Mouse (Mus musculus) cerebellum, adult 9-11 months (tissue): ENCODE data around the gene Lypd4.
"Not testable (repeated sequence)": the region's sequence is repeated elsewhere in the genome, so short reads cannot be mapped to it uniquely, and the experiment has no call there.

Source experiments
- DNase-seq: peaks from one replicate; pipeline ENCODE4 v3.0.0; 2022

The Lypd4 gene

GRCm38 (mm10) chr7:24845713-24846112 lies 24.0 kb downstream of the Lypd4 start:
- no peak for DNase-seq

- DNase-seq, result no peak
Measured at GRCm38 (mm10) chr7:24845181-24845580, 24.6 kb downstream of the Lypd4 start.

DNA sequence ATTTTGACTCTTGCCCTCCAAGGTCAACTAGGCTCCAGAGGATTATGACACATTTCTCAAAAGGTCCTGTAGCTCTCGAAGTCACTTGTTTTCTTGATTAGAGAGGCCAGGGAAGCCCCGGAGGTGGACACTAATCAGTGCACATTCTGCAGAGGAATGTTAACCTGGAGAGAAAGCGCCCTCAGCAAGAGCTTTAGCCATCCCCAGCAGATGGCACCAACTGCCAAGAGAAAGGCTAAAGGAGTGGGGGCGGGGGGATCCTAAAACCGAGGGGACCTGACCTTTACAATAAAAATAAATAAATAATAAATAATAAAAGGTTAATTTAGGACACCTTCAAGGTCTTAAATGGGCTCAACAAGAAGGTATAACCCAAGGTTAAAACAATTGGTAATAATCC lies 25.6 kb downstream of the Lypd4 start:
- no peak for DNase-seq

GRCm38 (mm10) chr7:24841009-24841408 lies 28.7 kb downstream of the Lypd4 start:
- DNase-seq, result no peak

DNA sequence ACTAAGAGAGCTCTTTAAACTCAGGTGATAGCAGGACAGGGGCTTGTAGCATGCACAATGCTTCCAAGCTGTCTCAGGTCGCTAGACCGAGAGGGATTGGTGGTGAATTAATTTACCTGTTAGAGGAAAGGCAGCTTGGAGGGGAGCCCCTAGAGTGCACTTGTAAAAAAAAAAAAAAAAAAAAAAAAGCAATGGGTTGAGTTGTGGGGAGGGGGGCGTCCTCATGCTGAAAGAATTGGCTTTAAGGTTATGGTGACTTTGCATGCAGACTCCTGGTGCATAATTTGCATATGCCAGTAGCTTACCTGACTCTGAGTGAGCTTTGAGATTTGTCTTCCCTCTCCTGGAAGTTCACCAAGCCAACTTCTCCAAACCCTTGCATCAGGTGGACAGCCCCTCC lies 29.4 kb downstream of the Lypd4 start:
- no peak for DNase-seq

- no peak for DNase-seq
Measured at GRCm38 (mm10) chr7:24839410-24839808, 30.3 kb downstream of the Lypd4 start.

DNA sequence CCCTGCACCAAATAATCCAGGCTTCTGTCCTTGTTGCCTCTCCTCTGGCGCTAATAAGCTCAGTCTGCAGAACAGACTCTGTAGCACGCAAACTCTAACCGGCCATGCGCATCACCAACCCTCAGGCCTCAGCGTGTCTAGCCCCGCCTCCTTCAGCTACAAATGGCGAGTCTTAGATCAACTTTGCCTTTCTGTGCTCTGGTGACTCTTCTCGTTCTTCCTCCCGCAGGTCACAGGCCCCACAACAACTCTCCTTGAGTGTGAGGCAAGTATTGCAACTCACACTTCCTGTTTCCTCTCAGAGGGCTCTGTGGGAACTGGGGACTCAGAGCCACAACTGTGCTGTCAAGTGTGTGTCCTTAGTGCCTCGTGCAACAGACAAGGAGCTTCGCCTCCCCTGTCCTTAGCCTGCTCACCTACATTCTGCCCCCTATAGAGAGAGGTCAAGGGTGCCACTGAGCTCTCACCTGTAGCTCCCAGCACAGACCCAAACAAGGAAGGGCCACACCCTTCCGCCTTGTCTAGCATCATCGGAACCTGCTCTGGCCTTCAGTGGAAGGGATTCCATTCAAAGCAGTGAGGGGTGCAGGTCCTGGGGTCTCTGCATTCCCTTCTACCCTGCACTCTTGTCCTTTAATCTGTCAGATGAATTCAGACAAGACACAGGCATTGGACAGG lies 30.9 kb downstream of the Lypd4 start:
- DNase-seq, result not testable (repeated sequence)

DNA sequence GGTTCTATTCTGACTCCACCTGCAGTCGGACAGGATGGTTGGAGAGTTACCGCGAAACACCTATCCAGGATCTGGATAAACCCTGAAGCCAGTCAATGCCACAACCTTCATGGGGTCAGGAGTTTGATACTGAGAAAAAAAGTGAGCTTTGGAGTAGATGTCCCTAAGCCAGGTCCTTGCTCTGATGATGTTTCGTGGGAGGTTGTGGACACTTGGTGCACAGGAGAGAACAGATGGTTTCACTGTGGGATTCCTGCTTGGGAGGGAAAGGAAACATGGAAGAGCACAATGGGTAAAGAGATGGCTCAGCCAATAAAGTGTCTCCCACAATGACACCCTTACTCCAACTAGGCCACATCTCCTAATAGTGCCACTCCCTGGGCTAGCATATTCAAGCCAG lies 42.6 kb downstream of the Lypd4 start:
- peak; percentile 87 for DNase-seq

DNA sequence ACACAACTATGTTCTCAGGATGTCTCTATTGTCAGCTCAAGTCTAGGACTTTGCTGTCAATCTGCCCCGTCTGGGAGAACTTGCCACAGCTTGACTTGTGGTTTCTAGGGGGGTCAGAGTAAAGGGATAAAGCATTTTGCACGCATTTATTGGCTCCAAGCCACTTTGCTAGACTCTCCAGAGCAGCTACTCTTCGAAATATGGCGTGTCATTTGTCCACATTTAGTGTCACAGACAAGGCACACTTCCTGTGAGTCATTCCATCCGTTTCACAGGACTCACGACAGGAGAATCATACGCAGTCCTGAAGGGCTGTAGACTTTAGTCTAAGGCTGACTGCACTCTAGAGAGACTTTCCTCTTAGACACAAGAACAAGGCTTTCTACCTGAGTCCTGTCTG lies 45.3 kb downstream of the Lypd4 start:
- DNase-seq, result no peak

- DNase-seq, result peak; percentile 88
Measured at GRCm38 (mm10) chr7:24817502-24817901, 52.2 kb downstream of the Lypd4 start.
